Mouse (Mus musculus): ENCODE measurements around the gene Ccdc169.
"Not testable (repeated sequence)": the region's sequence is repeated elsewhere in the genome, so short reads cannot be mapped to it uniquely, and the experiment has no call there.

Gene Ccdc169

GRCm38 (mm10) chr3:55195581-55196327 lies 58.6 kb downstream of the Ccdc169 start:
- DNase-seq (ENCODE audit: low spot score) = no peak

DNA sequence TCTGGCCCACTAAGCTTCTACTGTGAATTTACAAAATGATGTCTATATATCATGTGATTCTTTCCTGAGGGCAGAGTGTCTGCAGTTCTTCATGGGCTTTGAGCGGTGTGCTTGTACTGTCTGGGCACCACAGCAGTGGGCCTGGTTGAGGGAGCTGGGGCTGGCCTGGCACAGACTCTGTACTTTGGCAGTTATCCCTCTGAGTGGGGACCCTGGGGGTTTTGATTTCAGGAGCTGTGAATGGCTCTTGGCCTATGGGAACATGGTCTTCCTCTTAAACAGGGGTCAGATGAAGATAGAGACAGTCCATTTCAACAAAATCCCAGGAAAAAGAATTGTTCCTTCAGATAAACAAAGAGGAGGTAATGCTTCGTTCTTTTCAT lies 59.2 kb downstream of the Ccdc169 start:
- no peak for DNase-seq (ENCODE audit: low spot score)

DNA sequence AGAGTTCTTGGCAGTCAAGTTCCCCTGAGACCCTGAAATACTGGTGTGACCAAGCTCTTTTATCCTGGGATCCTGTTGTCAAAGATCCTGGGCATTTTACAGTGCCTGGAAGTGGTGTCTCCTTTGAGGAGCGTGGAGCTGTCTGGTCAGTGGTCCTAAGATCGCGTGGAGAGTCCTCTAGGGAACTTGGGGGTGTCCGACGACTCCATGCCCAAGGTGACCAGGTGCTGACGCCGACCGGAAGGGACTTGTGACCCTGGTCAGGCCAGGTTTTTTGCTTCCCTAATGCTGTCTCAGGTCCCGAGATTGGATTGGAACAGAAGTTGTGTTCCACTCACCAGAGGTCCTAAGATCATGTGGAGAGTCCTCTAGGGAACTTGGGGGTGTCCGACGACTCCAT lies 66.5 kb downstream of the Ccdc169 start:
- not testable (repeated sequence) for DNase-seq (ENCODE audit: low spot score)

- DNase-seq (ENCODE audit: low spot score) = no peak
Observed at GRCm38 (mm10) chr3:55206413-55206812, 69.3 kb downstream of the Ccdc169 start.

GRCm38 (mm10) chr3:55207665-55208064 lies 70.5 kb downstream of the Ccdc169 start:
- no peak for DNase-seq (ENCODE audit: low spot score)

GRCm38 (mm10) chr3:55212254-55212653 lies 75.1 kb downstream of the Ccdc169 start:
- DNase-seq (ENCODE audit: low spot score) = no peak

GRCm38 (mm10) chr3:55213785-55214184 lies 76.6 kb downstream of the Ccdc169 start:
- no peak for DNase-seq (ENCODE audit: low spot score)

DNA sequence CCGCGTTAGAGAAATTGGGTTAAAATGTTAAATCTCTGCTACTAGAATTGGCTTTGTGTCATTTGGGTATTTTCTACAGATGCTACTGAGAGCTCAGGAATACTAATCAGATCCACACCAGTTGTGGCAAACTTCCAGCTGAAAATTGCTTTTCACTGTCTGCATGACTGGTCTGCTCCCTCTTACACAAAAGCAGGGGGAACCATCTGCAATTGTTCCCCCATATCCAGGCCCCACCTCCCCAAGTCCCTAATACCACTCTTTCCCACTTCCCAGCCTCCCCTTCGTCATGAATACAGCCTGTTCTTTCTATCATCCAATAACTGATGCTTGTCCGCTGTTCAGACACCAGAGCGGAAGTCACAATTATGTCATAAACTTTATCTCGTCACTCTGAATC lies 77.3 kb downstream of the Ccdc169 start:
- no peak for DNase-seq (ENCODE audit: low spot score)

- DNase-seq (ENCODE audit: low spot score) = no peak
Observed at GRCm38 (mm10) chr3:55222502-55222901, 85.4 kb downstream of the Ccdc169 start.
